Mouse (Mus musculus) megakaryocyte, embryonic 14.5 days (primary cell): ENCODE results near the gene Grin2b. TPM values are rescaled to one million over a fixed set of nuclear protein-coding genes. Genes with fewer than 3 reads are reported as not detected.

ENCODE experiments used
- H3K27me3 ChIP-seq: replicated peaks from 2 replicates; pipeline ENCODE3; 2012; ENCODE audit warnings: inconsistent platforms
- H3K36me3 ChIP-seq: replicated peaks from 2 replicates; pipeline ENCODE3; 2012; ENCODE audit warnings: low read length, inconsistent platforms, mixed read lengths
- H3K4me1 ChIP-seq: 2 replicates; pipeline ENCODE4 v1.6.1; 2012; ENCODE audit warnings: inconsistent platforms
- H3K4me3 ChIP-seq: replicated peaks from 2 replicates; pipeline ENCODE3; 2012; ENCODE audit warnings: moderate library complexity, mild to moderate bottlenecking, inconsistent platforms
- H3K9me3 ChIP-seq: 2 replicates; pipeline ENCODE4 v1.6.1; 2012; ENCODE audit warnings: inconsistent platforms
- FLI1 ChIP-seq: IDR thresholded peaks from 2 replicates; pipeline ENCODE4 v1.6.1; 2012; ENCODE audit warnings: low read length, inconsistent platforms, mixed read lengths
- GATA1 ChIP-seq: IDR thresholded peaks from 3 replicates; pipeline ENCODE4 v1.6.1; 2012; ENCODE audit warnings: mixed read lengths, low read length, inconsistent platforms, borderline replicate concordance
- polyA plus RNA-seq: library from polyadenylated mRNA; stranded (reverse); fragments of >175 nt; gene quantifications from 2 replicates; pipeline ENCODE4 v1.2.3, GENCODE M21; 2012; ENCODE audit warnings: low replicate concordance; ENCODE audit not compliant: insufficient read depth

Gene Grin2b
- polyA plus RNA-seq, 1 experiment = not detected

GRCm38 (mm10) chr6:135798202-135798992 is 374.9 kb downstream of the Grin2b start:
- no peak overlapping the region for H3K4me3 ChIP-seq
- no peaks in the 10 kb centered on the region for H3K4me1 ChIP-seq
- peaks cover 10% of the 10 kb centered on the region; the same call in 1 of the 2 replicates for H3K9me3 ChIP-seq
- H3K27me3 ChIP-seq = no peaks in the 10 kb centered on the region
- H3K36me3 ChIP-seq = no peaks in the 10 kb centered on the region
- TF ChIP-seq GATA1 = no peak

GRCm38 (mm10) chr6:135797371-135798033 is 375.8 kb downstream of the Grin2b start:
- peaks cover 10% of the 10 kb centered on the region; the same call in 1 of the 2 replicates for H3K9me3 ChIP-seq
- no peaks in the 10 kb centered on the region for H3K4me1 ChIP-seq
- H3K4me3 ChIP-seq = no peak overlapping the region
- TF ChIP-seq FLI1 (no peak), GATA1 (no peak)
- H3K36me3 ChIP-seq = no peaks in the 10 kb centered on the region
- no peaks in the 10 kb centered on the region for H3K27me3 ChIP-seq

- TF ChIP-seq GATA1 (no peak), FLI1 (no peak)
- Histone ChIP-seq H3K36me3 (no peaks in the 10 kb centered on the region), H3K9me3 (peaks cover 10% of the 10 kb centered on the region; the same call in 1 of the 2 replicates)
These were observed 376.4 kb downstream of the Grin2b start for GRCm38 (mm10) chr6:135796911-135797310.

GRCm38 (mm10) chr6:135791412-135791811 is 381.9 kb downstream of the Grin2b start:
- Histone ChIP-seq H3K36me3 (no peaks in the 10 kb centered on the region), H3K4me3 (no peak overlapping the region), H3K4me1 (no peaks in the 10 kb centered on the region), H3K27me3 (no peaks in the 10 kb centered on the region), H3K9me3 (peaks cover 13% of the 10 kb centered on the region)
- TF ChIP-seq GATA1 = no peak
- TF ChIP-seq FLI1 = no peak

More at GRCm38 (mm10) chr6:135796911-135797310, 376.4 kb downstream of the Grin2b start:
- Histone ChIP-seq H3K27me3 (no peaks in the 10 kb centered on the region), H3K4me1 (no peaks in the 10 kb centered on the region), H3K4me3 (no peak overlapping the region)

GRCm38 (mm10) chr6:135789603-135790170 is 383.6 kb downstream of the Grin2b start:
- Histone ChIP-seq H3K9me3 (peaks cover 9% of the 10 kb centered on the region; the same call in 1 of the 2 replicates), H3K36me3 (no peaks in the 10 kb centered on the region), H3K4me1 (no peaks in the 10 kb centered on the region), H3K27me3 (no peaks in the 10 kb centered on the region), H3K4me3 (no peak overlapping the region)
- TF ChIP-seq FLI1 = no peak
- no peak for TF ChIP-seq GATA1

- Histone ChIP-seq H3K4me3 (no peak overlapping the region), H3K27me3 (no peaks in the 10 kb centered on the region), H3K36me3 (no peaks in the 10 kb centered on the region), H3K4me1 (no peaks in the 10 kb centered on the region), H3K9me3 (peaks cover 9% of the 10 kb centered on the region; the same call in 1 of the 2 replicates)
- TF ChIP-seq FLI1 = no peak
These were observed 398.6 kb downstream of the Grin2b start for GRCm38 (mm10) chr6:135774670-135775069.

- Histone ChIP-seq H3K9me3 (peaks cover 11% of the 10 kb centered on the region; the same call in 1 of the 2 replicates), H3K4me3 (no peak overlapping the region)
These were observed 405.7 kb downstream of the Grin2b start for GRCm38 (mm10) chr6:135767572-135767971.

GRCm38 (mm10) chr6:135758735-135759134 is 414.6 kb downstream of the Grin2b start:
- H3K4me3 ChIP-seq = no peak overlapping the region
- H3K9me3 ChIP-seq = 0 out of 2 replicates have a peak, but pooled peaks cover 14% of the 10 kb centered on the region
- TF ChIP-seq FLI1 (no peak), GATA1 (no peak)
- no peaks in the 10 kb centered on the region for H3K4me1 ChIP-seq
- H3K36me3 ChIP-seq = no peaks in the 10 kb centered on the region
- H3K27me3 ChIP-seq = no peaks in the 10 kb centered on the region

More at GRCm38 (mm10) chr6:135767572-135767971, 405.7 kb downstream of the Grin2b start:
- Histone ChIP-seq H3K4me1 (no peaks in the 10 kb centered on the region), H3K36me3 (no peaks in the 10 kb centered on the region), H3K27me3 (no peaks in the 10 kb centered on the region)
- TF ChIP-seq FLI1 = no peak
- TF ChIP-seq GATA1 = no peak

- Histone ChIP-seq H3K4me3 (no peak overlapping the region), H3K36me3 (no peaks in the 10 kb centered on the region), H3K9me3 (0 out of 2 replicates have a peak, but pooled peaks cover 4% of the 10 kb centered on the region), H3K27me3 (no peaks in the 10 kb centered on the region), H3K4me1 (no peaks in the 10 kb centered on the region)
- TF ChIP-seq GATA1 (no peak), FLI1 (no peak)
These were observed 417.2 kb downstream of the Grin2b start for GRCm38 (mm10) chr6:135756075-135756474.
